Mouse (Mus musculus) Patski (cell line): ENCODE measurements at regions not wholly inside any gene's neighbourhood (a gene's known extent, or its start where the extent isn't known, plus 50 kb on each side); places are given as distances from the start of the nearest gene placed in this dataset.

ENCODE experiments used
- ATAC-seq: fragments of 100-300 bp; one replicate; pipeline ENCODE4 v1.8.0; 2021
- CTCF ChIA-PET: fragments of 350-600 bp; sonication (Branson Sonifier 250); formaldehyde crosslinking; loops from one replicate; lab custom pipeline; 2022; ENCODE audit warnings: inconsistent platforms; lab: Charles Lee
- POLR2A ChIA-PET: fragments of 350-600 bp; sonication (Branson Sonifier 250); formaldehyde crosslinking; loops from one replicate; lab custom pipeline; 2022; ENCODE audit warnings: antibody characterized with exemption, inconsistent platforms; lab: Charles Lee
- DNase-seq: peaks from one replicate; pipeline ENCODE4 v3.0.0-alpha.2; 2011; ENCODE audit warnings: low read depth, low spot score
- H3K27me3 ChIP-seq: fragments of 371-371 bp; one replicate; pipeline ENCODE4 v1.5.1; 2021
- CTCF ChIP-seq: fragments of 100-300 bp; IDR thresholded peaks from one replicate; pipeline ENCODE4 v1.5.1; 2021
- in situ Hi-C: fragments of 300-500 bp; cut with MboI; formaldehyde crosslinking; loops from 3 replicates; pipeline ENCODE4 v1.11.1; 2018; ENCODE audit warnings: low pct_unique_long_range_greater_than_20kb, mixed read lengths

DNA sequence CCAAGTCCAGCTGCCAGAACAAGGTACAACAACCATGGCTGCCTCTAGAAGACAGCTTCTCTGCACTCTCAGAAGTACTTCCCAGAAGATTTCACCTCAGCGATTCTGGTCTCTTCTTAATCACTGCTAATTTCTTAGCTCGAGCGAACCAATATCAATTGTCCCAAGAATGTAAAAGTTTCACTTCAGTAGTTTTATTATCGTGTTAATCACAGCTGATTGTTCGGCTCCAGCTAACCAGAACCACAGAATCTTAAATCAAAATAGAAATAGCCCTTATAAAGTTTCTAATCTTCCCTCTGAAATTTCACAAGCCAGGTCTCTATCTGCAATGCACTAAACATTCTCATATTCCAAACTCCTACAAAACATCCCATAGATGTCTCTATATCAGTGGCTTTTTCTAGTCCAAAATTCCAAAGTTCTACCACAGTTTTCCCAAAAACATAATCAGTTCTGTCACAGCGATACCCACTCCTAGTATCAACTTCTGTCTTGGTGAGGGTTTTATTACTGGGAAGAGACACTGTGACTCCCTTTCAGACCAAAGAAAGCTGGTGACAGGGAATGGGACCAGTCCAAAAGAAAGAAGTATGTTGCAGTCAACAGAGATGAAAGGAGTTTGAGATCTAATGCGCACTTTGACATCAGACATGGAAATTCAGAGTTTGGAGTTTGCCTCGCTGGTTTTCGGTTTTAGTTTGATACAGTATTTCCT lies 130.2 kb downstream of the Gm10283 start:
- ATAC-seq (no peak), DNase-seq (no peak)
- H3K27me3 ChIP-seq: no peaks in the 10 kb centered on the region
- in situ Hi-C loops: no loop called here
- POLR2A ChIA-PET: no interaction called here
- CTCF ChIA-PET: no interaction called here
- no peak for TF ChIP-seq CTCF

- TF ChIP-seq CTCF: no peak
- H3K27me3 ChIP-seq: peaks cover 5% of the 10 kb centered on the region
- ChIA-PET POLR2A (no interaction called here), CTCF (no interaction called here)
- DNase-seq: no peak
- in situ Hi-C loops: no loop called here
- no peak for ATAC-seq
Measured at GRCm38 (mm10) chr8:60348291-60348690, 154.7 kb downstream of the Gm10283 start.

- CTCF ChIA-PET: no interaction called here
- H3K27me3 ChIP-seq: peaks cover 5% of the 10 kb centered on the region
- DNase-seq (no peak), ATAC-seq (no peak)
- POLR2A ChIA-PET: no interaction called here
- in situ Hi-C loops: no loop called here
- TF ChIP-seq CTCF: no peak
Measured at GRCm38 (mm10) chr8:60345830-60346420, 157.1 kb downstream of the Gm10283 start.

DNA sequence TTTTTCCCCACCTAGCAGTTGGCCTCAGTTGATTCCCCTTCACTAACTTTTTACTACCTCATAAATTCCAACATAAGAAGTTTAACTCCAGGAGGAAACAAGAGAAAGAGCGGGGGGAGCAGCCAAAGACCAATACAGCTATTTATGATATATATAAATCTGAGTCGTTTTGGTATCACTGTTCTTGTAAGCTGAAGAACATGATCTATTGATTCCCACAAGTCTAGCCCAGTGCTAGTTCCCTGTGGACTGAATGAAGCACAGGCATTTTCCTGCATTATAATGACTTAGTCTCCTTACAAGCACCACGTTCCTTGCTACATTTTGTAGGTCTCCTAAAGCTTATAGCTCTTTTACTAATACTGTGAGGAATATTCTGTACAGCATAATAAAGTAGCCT lies 187.5 kb downstream of the Gm10283 start:
- DNase-seq (no peak), ATAC-seq (no peak)
- ChIA-PET POLR2A (no interaction called here), CTCF (interaction anchor here (1.4 kb wide), 1 partner anchor 12 kb away, joined by 6 read pairs; no protein-coding TSS in a partner anchor)
- in situ Hi-C loops: no loop called here
- peaks cover 26% of the 10 kb centered on the region for H3K27me3 ChIP-seq
- no peak for TF ChIP-seq CTCF

- ChIA-PET POLR2A (no interaction called here), CTCF (interaction anchor here (1.4 kb wide), 1 partner anchor 13 kb away, joined by 6 read pairs; no protein-coding TSS in a partner anchor)
- TF ChIP-seq CTCF: no peak
- in situ Hi-C loops: no loop called here
- peaks cover 26% of the 10 kb centered on the region for H3K27me3 ChIP-seq
- ATAC-seq (no peak), DNase-seq (no peak)
Measured at GRCm38 (mm10) chr8:60313977-60314854, 188.8 kb downstream of the Gm10283 start.

GRCm38 (mm10) chr8:60310136-60310535 lies 192.9 kb downstream of the Gm10283 start:
- ATAC-seq (no peak), DNase-seq (no peak)
- ChIA-PET POLR2A (no interaction called here), CTCF (no interaction called here)
- TF ChIP-seq CTCF: no peak
- H3K27me3 ChIP-seq: peaks cover 20% of the 10 kb centered on the region
- in situ Hi-C loops: no loop called here

DNA sequence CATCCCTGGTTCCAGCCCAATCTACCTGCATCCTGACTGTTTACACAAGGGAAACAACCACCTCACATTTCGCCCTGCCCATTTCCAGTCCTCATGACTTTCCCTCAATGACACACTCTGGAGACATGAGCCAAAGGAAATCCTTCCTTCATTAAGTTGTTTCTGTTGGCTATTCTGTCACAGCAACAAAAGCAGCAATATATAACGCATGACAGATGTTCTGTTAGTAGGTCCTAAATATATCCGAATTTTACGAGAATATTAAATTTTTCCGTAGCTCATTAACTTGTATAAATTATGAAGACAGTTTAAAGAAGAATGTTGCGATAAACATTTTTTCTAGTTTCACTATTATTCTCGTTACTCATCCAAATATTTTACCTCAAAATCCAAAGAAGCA lies 201.7 kb downstream of the Gm10283 start:
- POLR2A ChIA-PET: no interaction called here
- DNase-seq (no peak), ATAC-seq (no peak)
- CTCF ChIA-PET: no interaction called here
- in situ Hi-C loops: no loop called here
- no peak for TF ChIP-seq CTCF
- H3K27me3 ChIP-seq: peaks cover 18% of the 10 kb centered on the region

DNA sequence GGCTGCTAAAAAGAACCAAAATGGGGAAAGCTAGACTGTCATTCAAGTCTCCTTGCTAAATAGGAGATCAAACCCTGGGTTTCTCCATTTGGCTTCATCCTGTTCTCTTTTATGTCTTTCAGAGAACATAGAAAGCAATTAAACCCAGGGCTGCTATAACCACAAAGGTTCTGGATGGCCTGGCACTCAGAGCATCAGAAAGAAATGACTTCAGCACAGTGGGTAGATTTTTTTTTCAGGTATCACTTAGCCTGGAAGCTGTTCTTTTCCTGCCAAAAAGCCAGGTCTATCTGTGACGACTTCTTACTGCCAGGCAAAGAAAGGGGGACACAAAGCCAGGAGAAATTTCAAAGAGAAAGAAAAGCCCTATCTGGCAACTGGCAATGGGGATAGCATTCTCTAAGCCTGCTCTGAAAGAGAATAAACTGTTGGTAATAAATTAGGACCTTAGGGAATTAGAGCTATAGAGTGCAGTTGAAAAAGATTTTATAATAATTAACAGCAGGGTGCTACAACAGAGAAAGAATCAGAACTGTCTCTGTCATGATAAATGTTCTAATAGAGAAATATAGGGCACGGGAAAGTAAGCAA lies 225.7 kb downstream of the Gm10283 start:
- ChIA-PET CTCF (interaction anchor here (0.6 kb wide), 1 partner anchor 1210 kb away, joined by 3 read pairs; no protein-coding TSS in a partner anchor), POLR2A (no interaction called here)
- ATAC-seq (no peak), DNase-seq (no peak)
- H3K27me3 ChIP-seq: no peaks in the 10 kb centered on the region
- no peak for TF ChIP-seq CTCF
- in situ Hi-C loops: no loop called here

DNA sequence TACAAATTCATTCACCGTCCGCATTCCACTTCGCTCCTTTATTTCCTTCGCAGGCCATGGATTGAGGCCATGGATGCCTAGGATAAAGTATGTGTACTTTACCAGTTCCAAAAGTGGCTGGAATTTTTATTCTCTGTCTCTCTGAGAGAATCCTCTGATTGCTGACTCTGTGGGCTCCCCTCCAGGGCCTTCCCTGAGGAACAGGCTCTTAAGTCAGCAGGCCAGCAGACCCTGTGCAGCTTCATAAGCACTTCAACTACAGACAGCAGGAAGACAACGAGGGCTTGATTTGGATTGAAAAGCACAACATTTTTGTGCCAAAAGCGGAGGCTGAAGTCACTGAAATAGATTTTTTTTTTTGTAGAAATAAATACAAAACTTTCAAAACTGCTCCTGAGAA lies 252.7 kb downstream of the Gm10283 start:
- no peak for TF ChIP-seq CTCF
- POLR2A ChIA-PET: no interaction called here
- in situ Hi-C loops: no loop called here
- DNase-seq (no peak), ATAC-seq (no peak)
- no peaks in the 10 kb centered on the region for H3K27me3 ChIP-seq
- CTCF ChIA-PET: no interaction called here

GRCm38 (mm10) chr8:60249704-60250103 lies 253.3 kb downstream of the Gm10283 start:
- H3K27me3 ChIP-seq: no peaks in the 10 kb centered on the region
- ChIA-PET CTCF (no interaction called here), POLR2A (no interaction called here)
- ATAC-seq: no peak
- in situ Hi-C loops: no loop called here
- DNase-seq: no peak
- no peak for TF ChIP-seq CTCF
